Mouse (Mus musculus): ENCODE results near the gene Hopx. TPM values are rescaled to one million over a fixed set of nuclear protein-coding genes. Genes with fewer than 3 reads are reported as not detected.

The Hopx gene
- polyA plus RNA-seq, 1 experiment from 2014 or later: 49.0 TPM

- TF ChIP-seq EP300 (IDR thresholded peaks at IDR 0.05): no peak; the same call in 1 of the 2 replicates
- no peak for TF ChIP-seq CTCF (IDR thresholded peaks at IDR 0.05)
- no peaks in the 10 kb centered on the region for H3K27me3 ChIP-seq (replicated peaks; ENCODE audit: insufficient read depth, low read length)
- H3K36me3 ChIP-seq (ENCODE audit: insufficient read depth, low read length): no peaks in the 10 kb centered on the region
- peaks cover 15% of the 10 kb centered on the region; the same call in 1 of the 2 replicates for H3K4me1 ChIP-seq (ENCODE audit: insufficient read depth, low read depth, low read length)
- no peaks in the 10 kb centered on the region for H3K9me3 ChIP-seq (ENCODE audit: low read length)
- H3K4me3 ChIP-seq (ENCODE audit: low read depth, low read length): peak overlapping the region; percentile 6; the same call in 1 of the 2 replicates
- H3K9ac ChIP-seq (replicated peaks; ENCODE audit: low read depth): no peak overlapping the region
- ATAC-seq: no peak
- no peak for DNase-seq (ENCODE audit: low spot score)
- H3K27ac ChIP-seq (ENCODE audit: low read length): peak overlapping the region; percentile 29
- 57% methylated on average over 2 of the region's 2 CpGs for WGBS
- H3K4me2 ChIP-seq (replicated peaks; ENCODE audit: low read depth, low read length): peak overlapping the region; percentile 6
Measured at GRCm38 (mm10) chr5:77112066-77112465, 2.9 kb downstream of the Hopx start.

GRCm38 (mm10) chr5:77109814-77110213 is 5.1 kb downstream of the Hopx start:
- Histone ChIP-seq H3K9me3 (ENCODE audit: low read length) (no peaks in the 10 kb centered on the region), H3K36me3 (ENCODE audit: insufficient read depth, low read length) (no peaks in the 10 kb centered on the region), H3K4me1 (ENCODE audit: insufficient read depth, low read depth, low read length) (peaks cover 7% of the 10 kb centered on the region; the same call in 1 of the 2 replicates), H3K9ac (replicated peaks; ENCODE audit: low read depth) (no peak overlapping the region), H3K27me3 (replicated peaks; ENCODE audit: insufficient read depth, low read length) (no peaks in the 10 kb centered on the region), H3K4me2 (replicated peaks; ENCODE audit: low read depth, low read length) (peak overlapping the region; percentile 18; the same call in 1 of the 2 replicates), H3K27ac (ENCODE audit: low read length) (peak overlapping the region; percentile 82), H3K4me3 (ENCODE audit: low read depth, low read length) (no peak overlapping the region)
- WGBS: 25% methylated on average over 2 of the region's 2 CpGs
- DNase-seq (ENCODE audit: low spot score) (peak; percentile 70), ATAC-seq (peak; percentile 81)
- no peak for TF ChIP-seq CTCF (IDR thresholded peaks at IDR 0.05)
- peak; percentile 74 for TF ChIP-seq EP300 (IDR thresholded peaks at IDR 0.05)

GRCm38 (mm10) chr5:77108806-77109205 is 6.1 kb downstream of the Hopx start:
- DNase-seq (ENCODE audit: low spot score) (no peak), ATAC-seq (no peak)
- Histone ChIP-seq H3K9ac (replicated peaks; ENCODE audit: low read depth) (no peak overlapping the region), H3K36me3 (ENCODE audit: insufficient read depth, low read length) (no peaks in the 10 kb centered on the region), H3K4me1 (ENCODE audit: insufficient read depth, low read depth, low read length) (peaks cover 7% of the 10 kb centered on the region; the same call in 1 of the 2 replicates), H3K4me2 (replicated peaks; ENCODE audit: low read depth, low read length) (no peak overlapping the region), H3K27me3 (replicated peaks; ENCODE audit: insufficient read depth, low read length) (no peaks in the 10 kb centered on the region), H3K4me3 (ENCODE audit: low read depth, low read length) (no peak overlapping the region), H3K9me3 (ENCODE audit: low read length) (no peaks in the 10 kb centered on the region), H3K27ac (ENCODE audit: low read length) (no peak overlapping the region)
- TF ChIP-seq EP300 (IDR thresholded peaks at IDR 0.05): no peak
- no peak for TF ChIP-seq CTCF (IDR thresholded peaks at IDR 0.05)
- 82% methylated on average over 6 of the region's 6 CpGs for WGBS

GRCm38 (mm10) chr5:77107146-77107822 is 7.6 kb downstream of the Hopx start:
- ATAC-seq (no peak), DNase-seq (ENCODE audit: low spot score) (no peak)
- no peak overlapping the region for H3K9ac ChIP-seq (replicated peaks; ENCODE audit: low read depth)
- H3K36me3 ChIP-seq (ENCODE audit: insufficient read depth, low read length): no peaks in the 10 kb centered on the region
- H3K4me1 ChIP-seq (ENCODE audit: insufficient read depth, low read depth, low read length): peaks cover 7% of the 10 kb centered on the region; the same call in 1 of the 2 replicates
- TF ChIP-seq EP300 (IDR thresholded peaks at IDR 0.05) (no peak), CTCF (IDR thresholded peaks at IDR 0.05) (no peak)
- H3K4me3 ChIP-seq (ENCODE audit: low read depth, low read length): no peak overlapping the region
- no peak overlapping the region for H3K27ac ChIP-seq (ENCODE audit: low read length)
- H3K4me2 ChIP-seq (replicated peaks; ENCODE audit: low read depth, low read length): no peak overlapping the region
- no peaks in the 10 kb centered on the region for H3K27me3 ChIP-seq (replicated peaks; ENCODE audit: insufficient read depth, low read length)
- H3K9me3 ChIP-seq (ENCODE audit: low read length): no peaks in the 10 kb centered on the region
- 88% methylated on average over 11 of the region's 11 CpGs for WGBS

- Histone ChIP-seq H3K9me3 (ENCODE audit: low read length) (no peaks in the 10 kb centered on the region), H3K4me3 (ENCODE audit: low read depth, low read length) (no peak overlapping the region), H3K9ac (replicated peaks; ENCODE audit: low read depth) (no peak overlapping the region), H3K4me1 (ENCODE audit: insufficient read depth, low read depth, low read length) (peaks cover 13% of the 10 kb centered on the region), H3K36me3 (ENCODE audit: insufficient read depth, low read length) (no peaks in the 10 kb centered on the region), H3K27ac (ENCODE audit: low read length) (peak overlapping the region; percentile 49), H3K4me2 (replicated peaks; ENCODE audit: low read depth, low read length) (no peak overlapping the region), H3K27me3 (replicated peaks; ENCODE audit: insufficient read depth, low read length) (no peaks in the 10 kb centered on the region)
- ATAC-seq (peak; percentile 70), DNase-seq (ENCODE audit: low spot score) (peak; percentile 76)
- TF ChIP-seq CTCF (IDR thresholded peaks at IDR 0.05) (no peak), EP300 (IDR thresholded peaks at IDR 0.05) (peak; percentile 77)
- 72% methylated on average over 15 of the region's 15 CpGs for WGBS
Measured at GRCm38 (mm10) chr5:77102522-77103365, 12.2 kb downstream of the Hopx start.

GRCm38 (mm10) chr5:77100691-77101090 is 14.2 kb downstream of the Hopx start:
- Histone ChIP-seq H3K4me1 (ENCODE audit: insufficient read depth, low read depth, low read length) (peaks cover 19% of the 10 kb centered on the region), H3K4me2 (replicated peaks; ENCODE audit: low read depth, low read length) (no peak overlapping the region), H3K36me3 (ENCODE audit: insufficient read depth, low read length) (no peaks in the 10 kb centered on the region), H3K9me3 (ENCODE audit: low read length) (no peaks in the 10 kb centered on the region), H3K27ac (ENCODE audit: low read length) (no peak overlapping the region), H3K4me3 (ENCODE audit: low read depth, low read length) (no peak overlapping the region), H3K27me3 (replicated peaks; ENCODE audit: insufficient read depth, low read length) (no peaks in the 10 kb centered on the region), H3K9ac (replicated peaks; ENCODE audit: low read depth) (no peak overlapping the region)
- no peak for DNase-seq (ENCODE audit: low spot score)
- no peak for ATAC-seq
- WGBS: 80% methylated on average over 6 of the region's 6 CpGs
- TF ChIP-seq EP300 (IDR thresholded peaks at IDR 0.05) (no peak), CTCF (IDR thresholded peaks at IDR 0.05) (no peak)
